Mouse (Mus musculus) embryonic facial prominence, embryonic 14.5 days (tissue): ENCODE data around the gene Lfng. TPM values are rescaled to one million over a fixed set of nuclear protein-coding genes. Genes with fewer than 3 reads are reported as not detected.

Source experiments
- ATAC-seq: fragments of 200-750 bp; cut with Nextera tagmentation; 2 replicates; pipeline ENCODE4 v1.8.0; 2017; ENCODE audit warnings: low read depth, moderate number of reproducible peaks, moderate TSS enrichment
- DNase-seq: peaks from one replicate; pipeline ENCODE4 v3.0.0-alpha.2; 2015; ENCODE audit warnings: low spot score
- H3K27ac ChIP-seq: fragments of 300-500 bp; sonication (generic); replicated peaks from 2 replicates; pipeline ENCODE4 v1.5.1; 2014; ENCODE audit warnings: low read depth, mild to moderate bottlenecking, low read length, moderate library complexity
- H3K27me3 ChIP-seq: fragments of 300-500 bp; sonication (generic); replicated peaks from 2 replicates; pipeline ENCODE4 v1.6.1; 2014; ENCODE audit warnings: low read length; ENCODE audit not compliant: control insufficient read depth, insufficient read depth
- H3K36me3 ChIP-seq: fragments of 300-500 bp; sonication (generic); 2 replicates; pipeline ENCODE4 v1.6.1; 2014; ENCODE audit warnings: low read length, mixed read lengths; ENCODE audit not compliant: control insufficient read depth, insufficient read depth
- H3K4me1 ChIP-seq: fragments of 300-500 bp; sonication (generic); 2 replicates; pipeline ENCODE4 v1.6.1; 2014; ENCODE audit warnings: antibody characterized with exemption, low read length; ENCODE audit not compliant: control insufficient read depth, insufficient read depth
- H3K4me2 ChIP-seq: fragments of 300-500 bp; sonication (generic); 2 replicates; pipeline ENCODE4 v1.6.1; 2014; ENCODE audit warnings: low read depth, mild to moderate bottlenecking, low read length, moderate library complexity, mixed read lengths
- H3K4me3 ChIP-seq: fragments of 300-500 bp; sonication (generic); 2 replicates; pipeline ENCODE4 v1.5.1; 2014; ENCODE audit warnings: low read depth, mild to moderate bottlenecking, low read length
- H3K9ac ChIP-seq: fragments of 300-500 bp; sonication (generic); 2 replicates; pipeline ENCODE4 v1.6.1; 2014; ENCODE audit warnings: low read depth, mild to moderate bottlenecking, low read length, moderate library complexity, mixed read lengths
- H3K9me3 ChIP-seq: fragments of 300-500 bp; sonication (generic); 2 replicates; pipeline ENCODE4 v1.6.1; 2016; ENCODE audit warnings: low read length; ENCODE audit not compliant: control insufficient read depth
- WGBS: fragments of 180-500 bp; shearing (Covaris S2); extraction: QIAGEN DNeasy Blood & Tissue Kit; methylation state at CpG from one replicate; pipeline ENCODE4 v1.1.7; 2014; 5-methylcytosine and 5-hydroxymethylcytosine counted together
- polyA plus RNA-seq: library from polyadenylated mRNA; unstranded; fragments of >200 nt; fragmentation: Nextera tagmentation; extraction: Ambion mirVana; gene quantifications from 2 replicates; pipeline ENCODE4 v1.2.1, GENCODE M21; 2014

Lfng gene
- polyA plus RNA-seq, 1 experiment from 2014 or later = 27.9 TPM

- Histone ChIP-seq H3K27ac (peak overlapping the region; percentile 70), H3K4me3 (no peak overlapping the region), H3K9ac (no peak overlapping the region), H3K4me2 (no peak overlapping the region), H3K4me1 (peaks cover 35% of the 10 kb centered on the region), H3K36me3 (no peaks in the 10 kb centered on the region), H3K27me3 (no peaks in the 10 kb centered on the region), H3K9me3 (no peaks in the 10 kb centered on the region)
- peak; percentile 77 for ATAC-seq
- 15% methylated on average over 6 of the region's 6 CpGs for WGBS
- DNase-seq = peak; percentile 94
Measured at GRCm38 (mm10) chr5:140579771-140580170, 27.3 kb upstream of the Lfng start.

DNA sequence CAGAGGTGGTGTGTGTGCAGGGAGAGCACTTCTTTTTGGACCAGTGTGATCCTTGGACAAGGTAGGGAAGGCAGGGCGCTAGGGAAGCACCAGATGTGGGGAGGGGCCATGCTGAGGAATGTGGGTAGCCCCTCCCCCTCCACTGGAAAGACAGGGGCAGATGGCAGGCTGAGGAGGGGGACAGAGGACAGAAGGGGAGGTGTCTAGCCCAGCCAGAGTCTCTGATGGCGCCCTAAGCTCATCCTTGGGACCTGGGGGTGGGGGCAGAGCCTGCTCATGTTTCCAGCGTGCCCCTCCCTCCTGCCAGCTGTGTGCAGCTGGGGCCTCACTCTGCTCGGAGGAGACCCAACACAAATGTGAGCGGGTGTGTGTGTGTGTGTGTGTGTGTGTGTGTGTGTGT is 25.6 kb upstream of the Lfng start:
- no peak overlapping the region for H3K4me3 ChIP-seq
- DNase-seq (peak; percentile 88), ATAC-seq (peak; percentile 53)
- peak overlapping the region; percentile 8; the same call in 1 of the 2 replicates for H3K4me2 ChIP-seq
- 5% methylated on average over 4 of the region's 5 CpGs for WGBS
- H3K9ac ChIP-seq = 0 out of 2 replicates have a peak overlapping the region, but pooled peaks have one; percentile 25
- no peaks in the 10 kb centered on the region for H3K27me3 ChIP-seq
- no peaks in the 10 kb centered on the region for H3K9me3 ChIP-seq
- peak overlapping the region; percentile 70 for H3K27ac ChIP-seq
- no peaks in the 10 kb centered on the region for H3K36me3 ChIP-seq
- peaks cover 40% of the 10 kb centered on the region for H3K4me1 ChIP-seq

DNA sequence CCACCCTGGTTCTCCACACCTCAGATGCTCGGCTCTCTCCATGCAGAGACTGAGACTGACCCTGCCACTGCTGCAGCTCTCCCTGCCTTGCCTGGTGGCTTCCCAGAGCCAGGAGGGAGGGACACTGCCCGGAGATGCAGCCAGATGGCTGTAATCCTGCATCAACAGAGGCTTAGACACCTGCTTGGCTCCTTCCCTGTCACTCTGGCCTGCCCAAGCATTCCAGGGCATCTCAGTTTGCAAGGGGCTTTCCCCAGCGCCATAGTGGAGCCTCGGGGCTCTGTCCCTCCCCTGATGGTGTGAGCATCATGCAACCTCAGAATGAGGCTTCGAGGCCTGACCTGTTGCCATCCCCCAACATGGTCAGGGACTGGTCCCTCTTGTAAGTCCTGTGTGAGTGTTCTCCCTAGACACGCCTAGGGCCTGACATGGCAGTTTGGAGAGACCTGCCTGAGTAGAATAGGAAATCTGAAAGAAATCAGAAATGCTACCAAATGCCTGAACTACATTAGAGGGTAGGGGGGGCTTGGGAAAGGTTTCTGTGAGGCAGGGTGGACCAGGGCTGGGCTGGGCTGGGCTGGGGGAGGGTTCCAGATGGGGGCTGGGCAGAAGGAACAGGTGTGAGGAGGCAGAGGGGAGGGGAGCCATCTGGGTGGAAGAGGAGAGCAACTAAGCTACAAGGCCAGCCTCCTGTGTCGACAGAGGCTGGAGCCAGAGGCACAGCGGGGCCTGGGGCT is 24.0 kb upstream of the Lfng start:
- ATAC-seq (peak; percentile 48), DNase-seq (peak; percentile 81)
- no peak overlapping the region for H3K4me2 ChIP-seq
- no peak overlapping the region for H3K4me3 ChIP-seq
- H3K9me3 ChIP-seq = no peaks in the 10 kb centered on the region
- no peaks in the 10 kb centered on the region for H3K27me3 ChIP-seq
- H3K4me1 ChIP-seq = peaks cover 44% of the 10 kb centered on the region
- no peaks in the 10 kb centered on the region for H3K36me3 ChIP-seq
- 21% methylated on average over 6 of the region's 8 CpGs for WGBS
- H3K9ac ChIP-seq = peak overlapping the region; percentile 30; the same call in 1 of the 2 replicates
- H3K27ac ChIP-seq = peak overlapping the region; percentile 30

DNA sequence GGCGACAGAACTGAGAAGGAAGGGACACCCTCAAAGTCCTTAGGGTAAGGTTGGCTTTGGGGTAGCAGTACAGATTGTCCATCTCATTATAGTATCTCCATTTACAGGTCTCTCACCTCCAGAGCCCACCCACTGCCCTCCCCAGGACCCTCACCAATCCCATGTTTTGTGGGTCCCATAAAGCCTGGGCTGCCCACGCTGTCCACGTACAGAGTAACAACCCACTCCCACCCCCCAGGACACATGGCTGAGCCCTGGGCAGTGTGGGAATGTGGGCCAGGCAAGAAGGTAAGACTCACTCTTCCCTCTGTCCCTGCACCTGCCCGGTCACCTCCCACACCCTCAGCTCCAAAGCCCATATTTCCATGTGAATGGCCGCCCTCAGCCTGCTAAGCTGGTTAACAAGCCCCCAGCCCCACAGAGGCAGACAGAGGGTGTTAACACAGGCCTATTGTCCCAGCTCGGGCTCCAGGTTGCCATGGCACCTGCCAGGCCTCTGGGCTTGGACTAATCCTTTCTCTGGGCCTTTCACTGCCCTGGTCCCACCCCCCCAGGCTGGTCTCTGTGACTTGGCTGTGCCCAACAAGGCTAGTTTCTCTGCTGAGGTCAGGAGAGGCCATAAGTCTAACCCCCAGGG is 23.3 kb upstream of the Lfng start:
- no peak overlapping the region for H3K4me2 ChIP-seq
- H3K4me1 ChIP-seq = peaks cover 39% of the 10 kb centered on the region

DNA sequence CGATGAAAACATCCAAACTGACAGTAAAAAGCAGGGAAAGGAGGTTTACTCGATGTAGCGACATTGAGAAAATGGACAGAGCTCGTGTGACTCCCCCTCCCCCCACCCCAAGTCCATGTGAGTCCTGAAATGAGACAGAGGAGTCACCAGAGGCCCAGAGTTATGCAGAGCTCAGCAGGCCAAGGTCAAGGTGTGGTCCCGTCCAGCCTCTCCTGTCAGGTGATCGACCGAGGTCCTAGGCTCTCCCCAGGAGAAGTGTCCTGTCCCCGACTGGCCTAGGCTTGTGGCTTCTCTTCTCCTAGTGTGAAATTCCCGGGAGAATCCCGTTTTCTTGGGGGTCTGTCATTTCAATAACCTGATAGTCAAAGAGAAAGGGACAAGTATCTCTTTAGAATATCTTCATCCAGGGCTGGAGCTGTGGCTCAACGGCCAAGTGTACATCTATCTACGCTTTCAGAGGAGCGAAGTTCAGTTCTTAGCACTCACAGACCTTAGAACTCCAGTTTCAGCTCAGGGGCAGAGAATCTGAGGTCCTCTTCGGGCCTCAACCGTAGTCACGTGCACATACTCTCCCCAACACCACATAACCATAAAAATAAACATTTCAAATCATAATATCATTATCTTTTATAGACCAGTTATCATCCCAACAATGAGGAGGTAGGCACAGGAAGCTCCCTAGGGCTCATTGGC is 17.9 kb upstream of the Lfng start:
- H3K9me3 ChIP-seq = no peaks in the 10 kb centered on the region
- WGBS = 92% methylated on average over 16 of the region's 16 CpGs
- ATAC-seq (no peak), DNase-seq (no peak)
- no peaks in the 10 kb centered on the region for H3K36me3 ChIP-seq
- H3K4me1 ChIP-seq = peaks cover 8% of the 10 kb centered on the region; the same call in 1 of the 2 replicates
- H3K4me3 ChIP-seq = no peak overlapping the region
- no peak overlapping the region for H3K9ac ChIP-seq
- H3K4me2 ChIP-seq = no peak overlapping the region
- no peak overlapping the region for H3K27ac ChIP-seq
- H3K27me3 ChIP-seq = no peaks in the 10 kb centered on the region

More for the DNA sequence above, 23.3 kb upstream of the Lfng start:
- H3K9me3 ChIP-seq = no peaks in the 10 kb centered on the region
- no peak overlapping the region for H3K4me3 ChIP-seq
- H3K36me3 ChIP-seq = no peaks in the 10 kb centered on the region
- peak; percentile 13; the same call in 1 of the 2 replicates for ATAC-seq
- WGBS = 46% methylated on average over 5 of the region's 6 CpGs
- H3K9ac ChIP-seq = no peak overlapping the region
- H3K27me3 ChIP-seq = no peaks in the 10 kb centered on the region
- peak overlapping the region; percentile 30 for H3K27ac ChIP-seq
- DNase-seq = peak; percentile 61

DNA sequence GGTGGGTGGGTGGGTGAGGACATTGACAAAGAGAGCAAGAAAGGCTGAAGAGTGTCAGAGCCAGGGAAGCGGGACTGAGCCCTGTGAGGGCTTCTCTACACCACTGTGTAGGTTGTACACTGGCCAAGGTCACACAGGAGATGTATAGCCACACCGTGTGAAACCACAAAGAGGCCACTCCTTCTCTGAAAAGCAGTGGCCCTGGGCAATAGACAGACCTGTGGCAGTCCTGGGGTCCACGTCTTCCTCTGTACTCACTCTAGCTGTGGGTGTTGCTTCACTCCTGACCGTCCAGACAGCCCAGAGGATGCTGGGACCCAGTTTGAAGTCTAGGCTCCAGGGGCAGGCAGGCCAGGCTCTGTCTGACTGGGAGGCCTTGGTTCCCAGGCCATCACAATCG is 12.3 kb upstream of the Lfng start:
- Histone ChIP-seq H3K4me2 (no peak overlapping the region), H3K27me3 (no peaks in the 10 kb centered on the region), H3K27ac (no peak overlapping the region), H3K9me3 (no peaks in the 10 kb centered on the region), H3K36me3 (no peaks in the 10 kb centered on the region), H3K4me1 (peaks cover 9% of the 10 kb centered on the region), H3K4me3 (no peak overlapping the region), H3K9ac (no peak overlapping the region)
- ATAC-seq (no peak), DNase-seq (no peak)
- 78% methylated on average over 4 of the region's 5 CpGs for WGBS

DNA sequence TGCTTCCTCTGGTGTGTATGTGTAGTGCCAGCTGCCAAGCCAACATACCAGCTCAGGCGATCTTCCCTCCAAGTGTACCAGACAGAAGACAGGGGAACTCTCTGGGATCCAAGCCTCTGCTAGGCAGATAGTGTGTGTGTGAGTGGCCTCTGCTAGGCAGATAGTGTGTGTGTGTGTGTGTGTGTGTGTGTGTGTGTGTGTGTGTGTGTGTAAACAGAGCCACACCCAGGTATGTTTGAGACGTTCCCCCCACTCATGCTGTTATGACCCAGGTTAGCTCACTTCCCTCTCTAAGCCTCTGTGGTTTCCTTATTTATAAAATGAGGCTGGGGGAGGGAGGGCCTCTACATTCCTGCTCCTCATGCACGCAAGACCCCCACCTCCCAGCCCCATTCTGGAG is 10.7 kb upstream of the Lfng start:
- Histone ChIP-seq H3K27ac (peak overlapping the region; percentile 55), H3K36me3 (no peaks in the 10 kb centered on the region), H3K27me3 (no peaks in the 10 kb centered on the region), H3K9ac (0 out of 2 replicates have a peak overlapping the region, but pooled peaks have one; percentile 30), H3K9me3 (no peaks in the 10 kb centered on the region), H3K4me3 (no peak overlapping the region), H3K4me2 (no peak overlapping the region), H3K4me1 (peaks cover 10% of the 10 kb centered on the region)
- ATAC-seq = peak; percentile 9; the same call in 1 of the 2 replicates
- peak; percentile 54 for DNase-seq
- WGBS = 37% methylated on average over 3 of the region's 3 CpGs

GRCm38 (mm10) chr5:140596927-140597588 is 10.1 kb upstream of the Lfng start:
- ATAC-seq = peak; percentile 39; the same call in 1 of the 2 replicates
- Histone ChIP-seq H3K36me3 (no peaks in the 10 kb centered on the region), H3K27ac (peak overlapping the region; percentile 55), H3K9ac (peak overlapping the region; percentile 30; the same call in 1 of the 2 replicates), H3K27me3 (no peaks in the 10 kb centered on the region), H3K4me2 (no peak overlapping the region), H3K4me3 (no peak overlapping the region), H3K9me3 (no peaks in the 10 kb centered on the region), H3K4me1 (peaks cover 15% of the 10 kb centered on the region)
- peak; percentile 75 for DNase-seq
- WGBS = 51% methylated on average over 18 of the region's 18 CpGs
